Mouse (Mus musculus): ENCODE data around the gene Shld2. TPM values are rescaled to one million over a fixed set of nuclear protein-coding genes. Genes with fewer than 3 reads are reported as not detected.
"Not testable (repeated sequence)": the region's sequence is repeated elsewhere in the genome, so short reads cannot be mapped to it uniquely, and the experiment has no call there.

Gene Shld2
- polyA plus RNA-seq, 1 experiment: 2.7 TPM

DNA sequence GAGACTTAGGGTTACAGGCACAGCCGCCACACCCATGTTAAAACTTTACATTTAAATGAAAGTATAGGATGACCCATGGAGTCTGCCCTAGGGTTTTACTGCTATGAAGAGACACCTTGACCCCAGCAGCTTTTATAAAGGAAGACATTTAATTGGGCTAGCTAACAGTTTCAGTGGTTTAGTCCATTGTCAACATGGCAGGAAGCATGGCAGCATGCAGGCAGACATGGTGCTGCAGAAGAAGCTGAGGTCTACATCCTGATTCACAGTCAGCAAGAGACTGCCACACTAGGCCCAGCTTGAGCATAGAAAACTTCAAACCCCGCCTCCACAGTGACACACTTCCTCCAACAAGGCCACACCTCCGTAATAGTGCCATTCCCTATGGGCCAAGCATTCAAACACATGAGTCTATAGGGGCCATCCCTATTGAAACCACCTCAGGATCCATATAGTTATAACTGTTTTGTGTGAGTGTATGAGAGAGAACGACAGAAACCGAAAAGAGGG, 13.3 kb upstream of the Shld2 start:
- Histone ChIP-seq H3K27me3 (ENCODE audit: control insufficient read depth, insufficient read depth, insufficient read length) (no peaks in the 10 kb centered on the region), H3K4me3 (ENCODE audit: insufficient read depth, poor library complexity, severe bottlenecking) (no peak overlapping the region), H3K36me3 (ENCODE audit: control insufficient read depth, insufficient read depth) (peaks cover 83% of the 10 kb centered on the region), H3ac (ENCODE audit: control insufficient read depth, insufficient read length, low read depth) (no peak overlapping the region), H3K79me2 (ENCODE audit: control insufficient read depth, insufficient read depth) (peaks cover 40% of the 10 kb centered on the region), H3K79me3 (ENCODE audit: low read depth) (peaks cover 17% of the 10 kb centered on the region)
- TF ChIP-seq CEBPB (IDR thresholded peaks at IDR 0.05; ENCODE audit: low read depth) (no peak), MAX (IDR thresholded peaks at IDR 0.05) (no peak), USF1 (IDR thresholded peaks at IDR 0.05; ENCODE audit: low read depth) (no peak), CTCF (IDR thresholded peaks at IDR 0.05; ENCODE audit: control insufficient read depth, insufficient read depth, insufficient read length) (no peak), MYOG (IDR thresholded peaks at IDR 0.05; ENCODE audit: control insufficient read depth, extremely low read depth, insufficient read length) (no peak), FOSL1 (IDR thresholded peaks at IDR 0.05; ENCODE audit: insufficient read depth, low read length, poor library complexity, severe bottlenecking) (no peak), MYOD1 (IDR thresholded peaks at IDR 0.05; ENCODE audit: control insufficient read depth, insufficient read length, low read depth) (no peak)

- H3ac ChIP-seq (ENCODE audit: control insufficient read depth, insufficient read length, low read depth): no peak overlapping the region
- H3K36me3 ChIP-seq (ENCODE audit: control insufficient read depth, insufficient read depth): peaks cover 59% of the 10 kb centered on the region
- H3K27me3 ChIP-seq (ENCODE audit: control insufficient read depth, insufficient read depth, insufficient read length): no peaks in the 10 kb centered on the region
- no peak for TF ChIP-seq CEBPB (IDR thresholded peaks at IDR 0.05; ENCODE audit: low read depth)
- TF ChIP-seq USF1 (IDR thresholded peaks at IDR 0.05; ENCODE audit: low read depth): no peak
- no peak for TF ChIP-seq MYOD1 (IDR thresholded peaks at IDR 0.05; ENCODE audit: control insufficient read depth, insufficient read length, low read depth)
- no peak for TF ChIP-seq FOSL1 (IDR thresholded peaks at IDR 0.05; ENCODE audit: insufficient read depth, low read length, poor library complexity, severe bottlenecking)
- no peak for TF ChIP-seq MAX (IDR thresholded peaks at IDR 0.05)
- no peak for TF ChIP-seq CTCF (IDR thresholded peaks at IDR 0.05; ENCODE audit: control insufficient read depth, insufficient read depth, insufficient read length)
- no peak for TF ChIP-seq MYOG (IDR thresholded peaks at IDR 0.05; ENCODE audit: control insufficient read depth, extremely low read depth, insufficient read length)
- H3K79me3 ChIP-seq (ENCODE audit: low read depth): peaks cover 68% of the 10 kb centered on the region
- H3K79me2 ChIP-seq (ENCODE audit: control insufficient read depth, insufficient read depth): peaks cover 87% of the 10 kb centered on the region
- H3K4me3 ChIP-seq (ENCODE audit: insufficient read depth, poor library complexity, severe bottlenecking): no peak overlapping the region
Measured at GRCm38 (mm10) chr14:34318113-34318512, 7.8 kb upstream of the Shld2 start.

GRCm38 (mm10) chr14:34317431-34317830, 7.1 kb upstream of the Shld2 start:
- Histone ChIP-seq H3K79me3 (ENCODE audit: low read depth) (peaks cover 73% of the 10 kb centered on the region), H3ac (ENCODE audit: control insufficient read depth, insufficient read length, low read depth) (no peak overlapping the region), H3K36me3 (ENCODE audit: control insufficient read depth, insufficient read depth) (peaks cover 56% of the 10 kb centered on the region), H3K4me3 (ENCODE audit: insufficient read depth, poor library complexity, severe bottlenecking) (no peak overlapping the region), H3K79me2 (ENCODE audit: control insufficient read depth, insufficient read depth) (peaks cover 94% of the 10 kb centered on the region), H3K27me3 (ENCODE audit: control insufficient read depth, insufficient read depth, insufficient read length) (no peaks in the 10 kb centered on the region)
- TF ChIP-seq MAX (IDR thresholded peaks at IDR 0.05) (no peak), MYOG (IDR thresholded peaks at IDR 0.05; ENCODE audit: control insufficient read depth, extremely low read depth, insufficient read length) (no peak), MYOD1 (IDR thresholded peaks at IDR 0.05; ENCODE audit: control insufficient read depth, insufficient read length, low read depth) (no peak), FOSL1 (IDR thresholded peaks at IDR 0.05; ENCODE audit: insufficient read depth, low read length, poor library complexity, severe bottlenecking) (no peak), CEBPB (IDR thresholded peaks at IDR 0.05; ENCODE audit: low read depth) (no peak), CTCF (IDR thresholded peaks at IDR 0.05; ENCODE audit: control insufficient read depth, insufficient read depth, insufficient read length) (no peak), USF1 (IDR thresholded peaks at IDR 0.05; ENCODE audit: low read depth) (no peak)

GRCm38 (mm10) chr14:34316346-34316745, 6.1 kb upstream of the Shld2 start:
- peaks cover 84% of the 10 kb centered on the region for H3K79me3 ChIP-seq (ENCODE audit: low read depth)
- no peak overlapping the region for H3ac ChIP-seq (ENCODE audit: control insufficient read depth, insufficient read length, low read depth)
- H3K27me3 ChIP-seq (ENCODE audit: control insufficient read depth, insufficient read depth, insufficient read length): no peaks in the 10 kb centered on the region
- peaks cover 51% of the 10 kb centered on the region for H3K36me3 ChIP-seq (ENCODE audit: control insufficient read depth, insufficient read depth)
- no peak overlapping the region for H3K4me3 ChIP-seq (ENCODE audit: insufficient read depth, poor library complexity, severe bottlenecking)
- H3K79me2 ChIP-seq (ENCODE audit: control insufficient read depth, insufficient read depth): peaks cover 100% of the 10 kb centered on the region
- no peak for TF ChIP-seq CEBPB (IDR thresholded peaks at IDR 0.05; ENCODE audit: low read depth)
- no peak for TF ChIP-seq MAX (IDR thresholded peaks at IDR 0.05)
- TF ChIP-seq MYOG (IDR thresholded peaks at IDR 0.05; ENCODE audit: control insufficient read depth, extremely low read depth, insufficient read length): no peak
- TF ChIP-seq USF1 (IDR thresholded peaks at IDR 0.05; ENCODE audit: low read depth): no peak
- no peak for TF ChIP-seq FOSL1 (IDR thresholded peaks at IDR 0.05; ENCODE audit: insufficient read depth, low read length, poor library complexity, severe bottlenecking)
- no peak for TF ChIP-seq CTCF (IDR thresholded peaks at IDR 0.05; ENCODE audit: control insufficient read depth, insufficient read depth, insufficient read length)
- TF ChIP-seq MYOD1 (IDR thresholded peaks at IDR 0.05; ENCODE audit: control insufficient read depth, insufficient read length, low read depth): no peak

DNA sequence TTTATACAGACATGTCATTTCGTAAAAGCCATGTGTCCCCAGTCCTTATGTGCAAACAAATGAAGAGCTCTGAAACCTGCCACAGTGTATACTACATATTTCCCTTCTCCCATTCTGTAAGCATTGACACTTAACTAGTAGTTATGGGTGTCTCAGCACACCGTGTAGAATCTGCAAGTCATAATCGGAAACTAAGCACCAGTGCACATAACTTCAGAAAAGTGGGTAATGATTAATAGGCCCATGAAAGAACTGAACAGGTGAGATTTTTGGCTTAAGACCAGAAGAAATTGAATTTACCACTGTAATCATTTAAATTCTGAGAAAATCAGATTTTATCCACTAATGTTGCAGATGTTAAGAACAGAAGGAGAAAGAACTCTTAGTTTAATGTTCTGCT, 4.5 kb upstream of the Shld2 start:
- H3K36me3 ChIP-seq (ENCODE audit: control insufficient read depth, insufficient read depth): peaks cover 35% of the 10 kb centered on the region
- no peak overlapping the region for H3K4me3 ChIP-seq (ENCODE audit: insufficient read depth, poor library complexity, severe bottlenecking)
- TF ChIP-seq CEBPB (IDR thresholded peaks at IDR 0.05; ENCODE audit: low read depth) (no peak), MAX (IDR thresholded peaks at IDR 0.05) (no peak), MYOG (IDR thresholded peaks at IDR 0.05; ENCODE audit: control insufficient read depth, extremely low read depth, insufficient read length) (no peak), MYOD1 (IDR thresholded peaks at IDR 0.05; ENCODE audit: control insufficient read depth, insufficient read length, low read depth) (no peak), CTCF (IDR thresholded peaks at IDR 0.05; ENCODE audit: control insufficient read depth, insufficient read depth, insufficient read length) (no peak), USF1 (IDR thresholded peaks at IDR 0.05; ENCODE audit: low read depth) (no peak), FOSL1 (IDR thresholded peaks at IDR 0.05; ENCODE audit: insufficient read depth, low read length, poor library complexity, severe bottlenecking) (no peak)
- H3K27me3 ChIP-seq (ENCODE audit: control insufficient read depth, insufficient read depth, insufficient read length): no peaks in the 10 kb centered on the region
- H3K79me2 ChIP-seq (ENCODE audit: control insufficient read depth, insufficient read depth): peaks cover 93% of the 10 kb centered on the region
- peaks cover 83% of the 10 kb centered on the region for H3K79me3 ChIP-seq (ENCODE audit: low read depth)
- no peak overlapping the region for H3ac ChIP-seq (ENCODE audit: control insufficient read depth, insufficient read length, low read depth)

DNA sequence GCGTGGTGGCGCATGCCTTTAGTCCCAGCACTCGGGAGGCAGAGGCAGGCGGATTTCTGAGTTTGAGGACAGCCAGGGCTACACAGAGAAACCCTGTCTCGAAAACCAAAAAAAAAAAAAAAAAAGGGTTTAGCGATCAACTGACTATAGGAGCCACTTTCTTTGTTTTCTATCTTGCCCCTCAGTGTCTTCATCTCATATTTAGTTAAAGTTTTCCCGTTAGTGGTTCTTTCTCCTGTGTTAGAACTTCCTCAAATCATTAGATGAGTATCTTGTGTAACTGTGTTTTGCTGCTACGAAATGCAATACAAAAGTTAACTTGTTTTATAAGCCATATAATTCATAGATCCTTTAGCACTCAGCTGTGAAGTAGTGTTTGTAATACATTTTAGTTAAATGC, 4.1 kb upstream of the Shld2 start:
- not testable (repeated sequence) for H3K4me3 ChIP-seq (ENCODE audit: insufficient read depth, poor library complexity, severe bottlenecking); H3ac ChIP-seq (ENCODE audit: control insufficient read depth, insufficient read length, low read depth); H3K27me3 ChIP-seq (ENCODE audit: control insufficient read depth, insufficient read depth, insufficient read length)
- H3K79me3 ChIP-seq (ENCODE audit: low read depth): peaks cover 79% of the 10 kb centered on the region
- H3K36me3 ChIP-seq (ENCODE audit: control insufficient read depth, insufficient read depth): peaks cover 31% of the 10 kb centered on the region
- H3K79me2 ChIP-seq (ENCODE audit: control insufficient read depth, insufficient read depth): peaks cover 91% of the 10 kb centered on the region
